Mouse (Mus musculus) left cerebral cortex, postnatal 14 days (tissue): Measurements from ENCODE around the gene Man1c1. TPM values are rescaled to one million over a fixed set of nuclear protein-coding genes. Genes with fewer than 3 reads are reported as not detected.

Experiments used
- DNase-seq, 2 experiments: peaks; one replicate each; pipeline ENCODE4 v3.0.0; 2021 to 2022; ENCODE audit warnings: low spot score in 2 of 2, mixed read lengths in 1 of 2
- intact Hi-C: fragments of 180-260 bp; cut with DNase I; formaldehyde crosslinking; loops from one replicate; pipeline ENCODE4 v1.15.1; 2025
- total RNA-seq, 2 experiments: library from RNA; stranded (reverse); gene quantifications; 2 replicates each; pipeline ENCODE4 v1.2.3; 2021

Gene Man1c1
- total RNA-seq, 2 experiments from 2014 or later = 33.7 to 38.0 TPM

DNA sequence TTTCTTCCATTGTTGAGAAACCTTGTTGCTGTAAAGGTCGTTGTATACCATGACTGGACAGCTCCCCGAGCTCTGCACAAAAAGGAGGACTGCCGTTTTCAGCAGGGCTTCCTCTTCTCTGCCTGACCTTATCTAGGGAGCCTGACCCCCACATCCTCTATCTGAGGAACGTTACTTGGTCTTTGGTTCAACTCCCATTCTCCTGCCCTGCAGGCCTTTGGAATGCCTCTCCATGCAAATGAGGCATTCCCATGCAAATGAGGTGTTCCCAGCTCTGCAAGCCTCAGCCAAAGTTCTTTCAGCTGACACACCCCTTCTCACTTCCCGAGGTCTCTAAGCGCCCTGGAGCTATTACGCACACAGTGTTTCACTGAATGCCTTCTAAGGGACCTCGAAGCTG is 26.0 kb upstream of the Man1c1 start:
- DNase-seq = no peak
- intact Hi-C loops = no loop called here

DNA sequence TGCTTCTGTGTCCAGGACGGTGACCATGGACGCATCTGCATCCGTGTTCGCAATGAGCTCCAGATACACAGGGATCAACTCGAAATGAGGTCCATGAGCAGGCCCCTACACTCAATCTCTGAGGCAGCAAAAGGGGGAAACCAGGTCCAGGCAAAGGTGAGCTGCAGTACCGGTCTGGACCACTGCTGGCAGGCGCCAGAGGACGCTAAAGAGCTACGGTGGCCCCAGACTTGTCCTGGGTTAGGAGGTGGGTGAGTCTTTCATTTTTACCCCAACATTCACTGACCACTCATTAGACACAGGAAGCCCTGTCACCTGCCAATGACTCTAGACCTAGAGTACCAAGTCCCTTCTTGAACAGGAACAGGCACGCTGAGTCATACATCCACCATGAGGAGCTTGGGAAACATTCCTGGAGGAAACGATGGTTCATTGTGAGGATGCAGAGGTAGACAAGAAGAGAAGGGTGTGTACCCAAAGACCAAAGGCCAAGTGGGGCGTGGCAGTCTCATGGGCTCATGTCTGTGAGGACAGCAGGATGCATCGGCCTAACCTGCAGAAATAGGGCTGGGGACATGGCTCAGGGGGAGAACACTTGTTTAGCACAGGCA is 21.8 kb upstream of the Man1c1 start:
- intact Hi-C loops = no loop called here
- DNase-seq = no peak

DNA sequence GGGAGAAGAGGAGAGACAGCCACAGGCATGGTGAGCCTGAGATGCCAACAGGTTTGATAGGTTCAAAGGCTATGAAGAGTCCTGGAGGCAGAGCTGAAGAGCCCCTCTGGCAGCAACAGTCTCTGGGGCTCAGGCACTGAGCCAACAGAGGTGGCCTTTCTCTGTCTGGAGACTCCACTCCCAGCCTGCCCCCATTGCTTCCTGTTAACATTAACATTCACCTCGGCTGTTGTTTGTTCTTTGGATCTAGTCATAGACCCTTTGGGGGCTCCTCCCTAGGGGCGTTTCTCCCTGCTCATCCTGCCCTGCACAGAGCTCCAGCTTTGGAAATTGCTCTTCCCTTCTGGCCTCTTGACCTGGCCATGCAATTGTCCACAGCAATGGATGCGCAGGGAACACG is 20.9 kb upstream of the Man1c1 start:
- intact Hi-C loops = no loop called here
- no peak for DNase-seq

DNA sequence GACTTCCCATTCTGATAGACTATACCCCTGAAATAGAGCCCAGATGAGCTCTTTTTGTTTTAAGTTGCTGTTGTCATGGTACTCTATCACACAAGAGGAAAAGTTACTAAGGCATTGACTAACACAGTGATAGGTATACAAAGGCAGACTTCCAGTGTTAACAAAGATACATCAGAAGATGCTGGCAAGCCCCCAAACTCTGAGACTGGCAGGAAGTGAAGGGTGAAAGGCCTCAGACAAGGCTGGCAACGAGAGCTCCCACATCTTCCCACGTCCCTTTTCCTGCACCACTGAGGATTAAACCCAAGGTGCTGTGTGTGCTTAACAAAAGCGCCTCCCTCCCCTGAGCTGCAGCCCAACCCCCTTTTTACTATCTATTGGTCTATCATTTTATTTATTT is 19.2 kb upstream of the Man1c1 start:
- intact Hi-C loops = no loop called here
- DNase-seq = no peak

DNA sequence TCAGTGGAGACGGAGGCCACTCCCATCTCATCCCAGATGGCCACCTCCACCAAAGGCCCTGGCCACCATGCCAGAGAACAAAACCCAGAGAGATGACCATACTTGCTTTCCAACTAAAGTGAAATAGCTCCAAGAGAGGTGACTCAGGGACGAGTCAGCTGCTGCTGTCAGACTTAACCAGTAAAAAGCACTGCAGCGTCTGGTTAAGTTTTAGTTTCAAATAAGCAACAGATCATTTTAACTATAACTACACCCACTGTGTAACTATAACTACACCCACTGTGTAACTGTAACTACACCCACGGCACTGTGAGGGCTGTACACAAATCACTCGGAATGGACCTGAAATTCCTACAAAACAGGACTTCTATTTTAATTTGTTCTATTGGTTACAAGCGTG is 17.0 kb upstream of the Man1c1 start:
- DNase-seq = no peak
- intact Hi-C loops = no loop called here

DNA sequence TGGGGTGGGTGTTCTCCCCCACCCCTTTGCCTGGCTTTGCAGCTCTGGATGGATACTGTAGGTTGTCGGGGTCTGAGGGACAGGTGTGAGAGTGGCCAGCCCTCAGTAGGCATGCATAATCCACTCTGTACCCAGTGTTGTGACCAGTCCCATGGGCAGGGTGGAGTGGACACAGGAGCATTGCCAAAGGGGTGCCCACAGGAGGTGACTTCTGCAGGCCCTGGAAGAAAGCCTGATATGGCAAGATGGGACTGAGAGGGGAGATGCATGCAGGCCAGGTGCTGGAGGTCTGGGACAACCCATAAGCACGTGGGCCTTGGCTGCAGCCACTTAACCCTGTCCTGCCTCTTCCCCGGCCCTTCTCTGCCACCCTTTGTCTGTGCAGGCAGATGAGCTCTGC is 16.3 kb upstream of the Man1c1 start:
- no peak for DNase-seq
- intact Hi-C loops = no loop called here

DNA sequence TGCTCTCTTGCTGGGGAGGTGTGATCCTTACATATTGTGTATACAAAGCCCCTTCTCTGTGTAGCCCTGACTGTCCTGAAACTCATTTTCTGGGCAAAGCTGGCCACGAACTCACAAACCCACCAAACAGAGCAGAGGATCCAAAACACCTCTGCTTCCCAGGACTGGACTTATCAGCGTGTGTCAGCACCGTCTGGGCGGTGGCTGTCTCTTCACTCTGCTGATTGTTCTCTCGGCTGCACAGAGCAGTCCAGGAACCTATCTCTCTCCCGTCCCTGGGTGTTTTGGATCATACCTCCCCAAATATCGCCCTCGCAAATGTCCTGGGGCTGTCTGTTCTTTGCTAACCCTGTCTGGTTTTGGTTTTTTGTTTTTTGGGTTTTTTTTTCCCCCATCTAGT is 15.4 kb upstream of the Man1c1 start:
- intact Hi-C loops = no loop called here
- DNase-seq = no peak

DNA sequence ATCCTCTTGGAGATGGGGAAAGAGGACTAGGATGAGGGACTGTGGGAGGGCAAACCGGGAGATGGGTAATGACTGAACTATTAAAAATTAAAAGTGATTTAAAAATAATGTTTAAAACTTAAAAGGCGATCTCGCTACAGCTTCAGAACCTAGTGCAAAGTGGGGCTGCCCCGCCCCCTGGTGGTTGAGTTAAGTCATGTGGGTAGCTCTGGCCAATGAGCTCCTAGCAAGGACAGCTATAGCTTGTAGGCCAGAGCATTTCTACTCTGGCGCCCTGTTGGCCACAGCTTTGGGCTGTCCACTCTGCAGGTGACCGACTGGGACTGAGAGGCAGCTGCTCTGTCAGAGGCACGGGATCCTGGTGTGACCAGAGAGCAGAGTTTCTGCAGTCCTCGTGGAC is 9.8 kb upstream of the Man1c1 start:
- intact Hi-C loops = loop anchor here (2.0 kb wide), 1 partner anchor 171 kb away; no protein-coding TSS in a partner anchor
- peak; percentile 81 to 86 for DNase-seq

DNA sequence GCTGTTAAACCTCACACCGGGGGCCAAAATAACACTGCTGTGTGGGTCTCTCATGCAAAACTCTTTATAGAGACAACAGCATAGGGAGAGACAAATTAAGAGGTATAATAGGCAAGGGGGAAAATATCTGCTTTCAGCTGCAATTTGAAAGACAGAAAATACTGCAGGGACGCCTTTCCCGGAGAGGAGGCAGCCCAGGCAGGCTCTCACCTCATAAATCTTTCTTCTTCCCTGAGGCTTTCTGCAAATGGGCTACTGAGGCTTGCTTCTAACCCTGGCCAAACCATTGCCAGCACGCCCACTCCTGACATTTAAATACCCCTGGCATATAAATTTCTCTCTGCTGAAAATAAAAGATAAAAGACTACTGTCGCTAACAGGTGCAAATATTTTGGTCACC is 1.2 kb upstream of the Man1c1 start:
- DNase-seq = no peak
- intact Hi-C loops = no loop called here

DNA sequence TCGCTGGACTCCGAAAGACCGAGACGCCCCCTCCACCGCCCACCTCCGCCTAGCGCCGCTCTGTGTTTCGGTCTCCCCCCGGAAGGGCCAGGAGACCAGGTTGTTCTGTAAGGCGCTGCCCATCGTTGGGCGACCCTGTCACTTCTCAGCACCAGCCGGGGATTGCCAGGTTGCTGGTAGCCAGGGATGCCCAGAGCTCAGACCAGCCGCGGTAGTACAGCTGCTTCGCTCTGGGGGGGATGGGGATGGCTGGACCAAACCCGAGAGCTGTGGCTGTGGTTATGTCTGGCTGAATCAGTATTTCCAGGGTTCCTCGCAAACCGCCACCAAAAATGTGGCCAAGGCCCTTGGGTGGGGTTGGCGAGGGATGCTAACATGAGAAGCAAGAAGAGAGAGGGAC is 500 bp upstream of the Man1c1 start:
- no peak for DNase-seq
- intact Hi-C loops = loop anchor here (5.0 kb wide), 1 partner anchor 72 kb away; no protein-coding TSS in a partner anchor

DNA sequence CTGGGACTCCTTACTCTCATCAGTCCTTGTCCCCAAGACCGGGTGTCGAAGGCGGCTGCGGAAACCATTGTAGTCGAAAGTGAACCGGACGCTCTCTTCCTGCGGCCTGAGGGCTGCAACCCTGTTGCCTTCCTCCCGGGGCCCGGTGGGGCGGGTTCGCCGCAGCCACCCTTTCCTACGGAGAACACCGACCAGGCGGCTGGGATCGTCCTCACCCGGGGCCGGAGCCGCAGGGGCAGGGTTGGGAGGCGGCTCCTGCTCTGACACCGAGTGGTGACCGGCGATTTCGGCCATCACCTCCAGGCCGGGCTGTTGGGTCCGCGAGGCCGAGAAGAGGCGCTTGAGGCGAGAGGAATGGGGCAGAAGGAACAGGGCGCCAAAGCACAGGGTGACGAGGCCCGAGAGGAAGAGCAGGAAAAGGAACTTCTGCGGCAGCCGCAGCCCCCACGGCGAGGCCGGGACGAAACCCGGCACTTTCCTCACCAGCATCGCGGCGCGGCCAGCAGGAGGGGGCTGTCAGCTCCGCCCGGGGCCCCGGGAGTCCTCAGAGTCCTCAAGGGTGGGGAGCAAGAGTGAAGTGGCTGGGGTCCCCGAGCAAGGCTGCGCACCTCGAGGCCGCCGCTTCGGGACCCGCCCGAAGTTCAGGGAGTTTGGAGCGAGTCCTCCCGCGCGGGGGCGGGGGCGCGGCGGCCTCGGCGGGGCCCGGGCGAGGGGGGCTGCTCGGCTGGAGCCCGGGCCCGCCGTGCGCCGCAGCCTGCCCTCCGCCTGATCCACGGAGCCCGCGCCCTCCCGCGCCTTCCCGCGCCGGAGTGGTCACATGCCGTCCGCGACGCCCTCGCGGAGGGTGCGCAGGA is 882 bp downstream of the Man1c1 start:
- intact Hi-C loops = loop anchor here (5.0 kb wide), 1 partner anchor 71 kb away; no protein-coding TSS in a partner anchor
- no peak for DNase-seq

DNA sequence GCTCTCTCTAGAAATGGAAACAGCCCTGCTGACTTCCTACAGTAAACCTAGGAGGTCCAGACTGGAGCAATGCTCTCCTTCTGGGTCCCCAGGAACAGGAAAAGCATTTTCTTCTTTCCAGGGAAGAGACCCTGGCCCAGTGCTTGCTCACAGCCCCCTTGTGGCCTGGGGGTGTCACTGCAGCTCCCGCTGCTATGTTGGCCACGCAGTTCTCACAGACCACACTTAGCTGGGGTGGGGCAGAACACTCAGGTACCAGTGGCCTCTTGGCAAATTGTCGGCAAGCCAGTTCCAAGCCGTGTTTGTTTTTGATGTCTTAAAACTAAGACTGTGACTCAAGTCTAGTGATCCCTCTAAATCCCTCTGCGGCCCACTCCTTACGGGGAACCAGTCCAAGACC is 2.2 kb downstream of the Man1c1 start:
- DNase-seq = peak; percentile 68 to 81
- intact Hi-C loops = loop anchor here (5.0 kb wide), 1 partner anchor 70 kb away; no protein-coding TSS in a partner anchor

DNA sequence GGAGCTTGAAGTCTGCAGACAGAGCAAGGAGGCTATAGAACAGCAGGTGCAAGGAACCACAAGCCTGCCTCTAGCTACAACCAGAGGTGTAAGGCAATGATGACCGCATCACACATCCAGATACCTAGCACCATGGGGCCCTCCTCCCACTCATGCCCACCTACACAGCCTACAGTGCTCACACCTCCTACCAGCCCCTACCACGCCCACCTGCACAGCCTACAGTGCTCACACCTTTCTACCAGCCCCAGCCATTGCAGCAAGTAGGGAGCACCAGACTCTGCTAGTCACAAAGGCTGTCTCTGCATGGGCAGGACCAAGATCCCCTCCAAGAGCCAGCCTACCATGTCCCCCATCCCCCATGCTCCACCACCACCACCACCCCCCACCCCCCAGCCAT is 3.2 kb downstream of the Man1c1 start:
- intact Hi-C loops = loop anchor here (5.0 kb wide), 1 partner anchor 69 kb away; no protein-coding TSS in a partner anchor

DNA sequence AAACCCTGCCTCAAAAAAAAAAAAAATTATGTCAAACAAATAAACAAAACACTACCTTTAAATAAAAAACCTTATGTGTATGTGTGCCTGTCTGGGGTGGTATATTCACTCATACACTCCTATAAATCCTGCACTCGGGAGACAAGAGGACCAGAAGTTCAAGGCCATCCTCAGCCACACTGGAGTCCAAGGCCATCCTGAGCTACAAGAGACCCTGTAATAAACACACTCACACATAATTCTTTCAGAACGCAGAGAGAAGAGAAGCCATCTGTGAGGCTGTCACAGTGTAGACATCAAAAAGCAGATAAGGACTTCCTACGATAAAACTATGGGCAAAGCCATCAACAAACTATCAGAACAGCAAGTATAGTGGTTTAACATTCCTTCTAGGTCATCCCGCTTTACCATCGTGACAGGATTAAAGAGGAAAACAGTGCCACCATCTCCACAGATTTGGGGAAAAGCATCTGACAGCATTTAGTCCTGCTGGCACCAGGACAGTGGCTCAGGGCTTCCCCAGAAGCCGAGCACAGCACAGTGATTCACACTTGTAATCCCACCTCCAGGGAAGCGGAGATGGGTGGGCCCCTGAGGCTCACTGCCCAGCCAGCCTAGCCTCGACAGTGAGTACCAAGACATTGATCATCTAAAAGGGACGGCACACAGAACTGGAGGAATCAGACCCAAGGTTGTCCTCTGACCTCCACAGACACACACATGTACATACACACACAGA is 10.7 kb downstream of the Man1c1 start:
- intact Hi-C loops = loop anchor here (5.0 kb wide), 1 partner anchor 41 kb away; no protein-coding TSS in a partner anchor

More for the DNA sequence above, 3.2 kb downstream of the Man1c1 start:
- DNase-seq = no peak

DNA sequence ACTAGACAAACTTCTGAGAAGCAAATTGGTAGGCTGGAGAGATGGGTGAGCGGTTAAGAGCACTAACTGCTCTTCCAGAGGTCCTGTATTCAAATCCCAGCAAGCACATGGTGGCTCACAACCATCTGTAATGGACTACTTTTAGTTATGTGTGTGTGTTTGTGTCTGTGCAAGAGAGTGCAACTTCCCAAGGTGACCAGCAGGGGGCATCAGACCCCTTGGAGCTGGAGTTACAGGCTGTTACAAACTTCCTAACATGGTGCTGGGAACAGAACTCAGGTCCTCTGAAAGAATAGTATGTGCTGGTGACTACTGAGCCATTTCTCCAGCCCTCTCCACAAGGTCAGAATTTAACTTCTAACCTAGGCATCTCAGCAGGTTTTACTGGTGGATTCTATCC is 11.7 kb downstream of the Man1c1 start:
- no peak for DNase-seq
- intact Hi-C loops = loop anchor here (5.0 kb wide), 1 partner anchor 40 kb away; no protein-coding TSS in a partner anchor

More for the DNA sequence above, 10.7 kb downstream of the Man1c1 start:
- no peak for DNase-seq

DNA sequence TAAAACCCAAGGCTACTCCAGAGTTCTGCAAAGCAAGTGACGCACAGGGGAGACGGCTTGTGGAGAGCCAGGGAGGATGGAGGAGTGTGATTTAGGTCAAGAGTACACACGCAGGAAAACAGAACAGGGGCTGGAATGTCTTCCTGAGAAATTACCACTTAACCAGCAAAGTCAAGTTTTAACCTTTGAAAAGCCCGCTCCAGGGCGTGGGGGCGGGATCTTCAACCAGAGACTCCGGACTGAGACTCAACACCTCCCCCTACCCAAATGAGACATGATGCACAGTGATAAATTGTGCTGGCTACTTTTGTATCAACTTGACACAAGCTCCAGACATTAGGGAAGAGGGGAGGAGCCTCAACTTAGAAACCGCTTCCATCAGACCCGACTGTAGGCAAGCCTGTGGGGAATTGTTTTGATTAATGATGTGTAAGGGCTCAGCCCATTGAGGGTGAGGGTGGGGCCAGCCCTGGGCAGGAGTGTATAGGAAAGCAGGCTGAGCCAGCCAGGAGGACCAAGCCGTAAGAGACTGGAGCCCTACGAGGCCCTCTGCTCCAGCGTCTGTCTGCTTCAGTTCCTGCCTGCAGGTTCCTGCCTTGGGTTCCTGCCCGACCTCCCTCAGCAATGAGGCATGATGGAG is 17.9 kb downstream of the Man1c1 start:
- intact Hi-C loops = no loop called here
- no peak for DNase-seq

DNA sequence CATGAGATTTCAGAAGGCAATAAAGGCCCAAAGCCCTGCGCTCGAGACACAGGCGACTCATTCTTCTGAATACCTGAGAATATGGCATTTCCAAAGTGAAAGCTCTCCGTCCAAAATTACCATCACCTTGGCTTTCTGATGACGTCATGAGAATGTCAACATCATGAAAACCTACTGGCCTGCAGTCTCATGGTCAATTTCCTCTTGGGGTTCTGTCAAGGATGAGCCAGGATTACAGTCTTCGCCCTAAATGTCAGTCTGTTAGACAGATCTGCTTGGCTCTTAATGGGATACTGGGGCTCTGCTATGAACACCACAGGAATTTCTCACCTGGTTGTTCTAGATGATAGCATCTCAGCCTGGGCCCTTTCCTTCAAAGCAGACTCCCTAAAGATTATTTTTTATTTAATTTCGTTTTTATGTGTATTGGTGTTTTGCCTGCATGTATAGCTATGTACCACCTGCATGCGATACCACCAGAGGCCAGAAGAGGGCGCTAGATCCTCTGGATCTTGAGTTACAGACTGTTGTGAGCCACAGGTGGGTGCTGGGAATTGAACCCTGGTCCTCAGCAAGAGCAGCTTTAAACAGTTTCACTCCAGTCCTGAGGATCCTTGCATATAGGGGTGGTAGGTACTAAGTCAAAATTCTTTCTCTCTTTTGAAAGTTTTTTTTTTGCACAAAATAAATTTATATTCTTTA is 19.3 kb downstream of the Man1c1 start:
- DNase-seq = no peak
- intact Hi-C loops = no loop called here

DNA sequence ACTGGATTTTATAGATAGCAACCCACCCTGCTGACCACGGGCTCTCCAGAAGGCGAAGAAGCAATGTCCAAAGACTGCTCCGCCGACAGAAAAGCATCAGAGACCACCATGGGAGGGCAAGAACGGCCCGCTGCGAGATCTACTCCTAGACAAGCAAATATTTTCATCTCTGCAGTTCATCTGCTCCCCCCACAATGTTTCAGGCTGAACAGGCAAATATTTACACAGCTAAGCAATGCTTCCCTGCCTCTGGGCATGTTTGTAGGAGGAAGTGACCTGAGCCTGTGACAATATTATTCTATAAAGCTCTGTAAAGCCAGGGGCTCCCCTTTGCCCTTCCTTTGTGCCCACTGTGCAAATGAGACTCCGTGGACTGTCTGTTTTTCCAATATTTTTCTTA is 20.2 kb downstream of the Man1c1 start:
- no peak for DNase-seq
- intact Hi-C loops = no loop called here

DNA sequence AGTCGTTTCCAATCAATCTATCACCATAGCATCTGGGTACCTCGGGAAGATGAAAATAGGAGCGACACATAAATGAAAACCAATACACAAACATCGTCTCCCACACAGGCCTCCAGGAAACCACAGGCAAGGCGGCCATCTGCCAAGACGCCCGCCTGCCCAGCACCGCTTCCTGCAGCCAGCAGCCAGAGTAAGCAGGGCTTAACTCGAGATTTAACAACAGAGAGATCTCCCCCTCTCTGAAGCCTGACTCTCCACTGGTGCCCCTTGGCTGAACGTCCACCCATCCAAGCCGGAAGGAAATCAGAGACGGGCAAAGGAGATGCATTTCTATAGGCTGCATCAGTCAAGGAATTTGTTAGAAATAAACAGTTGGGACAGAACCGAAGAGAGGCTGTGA is 21.1 kb downstream of the Man1c1 start:
- DNase-seq = peak in 1 of 2 experiments; percentile 50
- intact Hi-C loops = no loop called here
